In the genomic region with DNA sequence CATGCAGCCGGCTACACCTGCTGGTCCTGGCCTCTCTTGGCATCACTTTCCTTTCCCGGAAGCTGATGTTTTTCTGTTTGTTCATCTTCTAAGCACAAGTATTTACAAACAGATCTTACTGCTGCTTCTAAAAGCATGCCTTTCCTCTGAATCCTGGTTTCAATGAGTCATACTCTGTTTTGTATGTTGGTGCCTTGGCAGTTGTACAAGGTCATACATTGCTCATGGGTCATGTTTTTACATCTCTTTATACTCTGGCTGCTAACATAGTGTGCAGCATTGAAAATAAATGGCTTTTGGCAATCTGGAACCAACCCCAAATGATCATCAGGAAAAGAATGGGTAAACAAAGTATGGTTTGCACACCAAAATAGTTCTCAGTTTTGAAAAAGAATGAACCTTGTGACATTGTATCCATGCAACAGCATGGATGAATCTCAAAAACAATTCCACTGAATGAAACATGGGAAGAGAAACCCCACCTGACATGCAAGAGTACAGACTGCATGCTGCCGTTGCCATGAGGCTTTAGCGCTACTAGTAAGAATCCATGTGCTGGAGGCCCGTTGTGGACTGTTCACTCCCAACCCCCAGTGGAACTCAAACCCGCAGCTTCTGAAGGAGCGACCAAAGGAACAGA, we compare ENCODE assay signal across 12 mouse cellular contexts. TPM values are rescaled to one million over a fixed set of nuclear protein-coding genes. Genes with fewer than 3 reads are reported as not detected.
A peak's percentile ranks its signal among the peaks of the same experiment; 100 is the strongest.
DNase-seq lines count a peak whose midpoint lies in the region; ATAC-seq and TF ChIP-seq lines count a peak whose summit lies in the region.
"Had no signal": no experiment of that assay in that cellular context is flagged by ENCODE, and none has a peak within 500 bp of the region (broad histone marks: within the 10 kb centered on the region; RNA-seq: fewer than 3 reads in every experiment).

No protein-coding gene starts in this region.

- H3K9ac ChIP-seq in forebrain, embryonic 14.5 days (ENCODE audit: low read length), result no peak overlapping the region
- no peak overlapping the region for H3K9ac ChIP-seq in forebrain, embryonic 11.5 days (ENCODE audit: low read length)
- H3K9ac ChIP-seq: heart, embryonic 13.5 days had no signal

- TF ChIP-seq POLR2A in brain, embryonic 14.5 days (IDR thresholded peaks at IDR 0.05; ENCODE audit: borderline replicate concordance, extremely low read depth, insufficient read depth, insufficient read length, poor library complexity, severe bottlenecking), result no peak
- no peak for TF ChIP-seq POLR2A in small intestine, adult 2 months (IDR thresholded peaks at IDR 0.05; ENCODE audit: low read depth, low read length)

- no peaks in the 10 kb centered on the region for H3K27me3 ChIP-seq in forebrain, embryonic 14.5 days (replicated peaks; ENCODE audit: control insufficient read depth, insufficient read depth, low read length)
- no peaks in the 10 kb centered on the region for H3K27me3 ChIP-seq in forebrain, embryonic 11.5 days (ENCODE audit: control insufficient read depth, insufficient read depth, low read length)
- H3K27me3 ChIP-seq in small intestine, adult 2 months (ENCODE audit: control insufficient read depth, insufficient read depth, low read length), result no peaks in the 10 kb centered on the region
- H3K27me3 ChIP-seq: heart, embryonic 13.5 days had no signal

- intact Hi-C loops in gastrocnemius, postnatal 14 days (cut with DNase I; ENCODE audit: low total_unique reads), result no loop called here

- DNase-seq in forebrain, embryonic 14.5 days (ENCODE audit: low spot score), result peak; percentile 20
- no peak for DNase-seq in forebrain, embryonic 11.5 days (ENCODE audit: low spot score)
- DNase-seq in layer of hippocampus, adult 9-11 months, result peak; percentile 20
- no peak for DNase-seq in layer of hippocampus, postnatal 36 days
- DNase-seq in brain, embryonic 14.5 days (ENCODE audit: low read depth), result peak; percentile 31
- no peak for DNase-seq in frontal cortex, postnatal 36 days (ENCODE audit: low spot score in 2 of 2)
- no peak for DNase-seq in gastrocnemius, postnatal 14 days

- no peak for ATAC-seq in forebrain, embryonic 14.5 days
- no peak for ATAC-seq in forebrain, embryonic 11.5 days (replicated peaks; ENCODE audit: low FRiP score)

- no peak overlapping the region for H3K4me3 ChIP-seq in forebrain, embryonic 14.5 days (ENCODE audit: low read depth, low read length)
- H3K4me3 ChIP-seq in forebrain, embryonic 11.5 days (ENCODE audit: low read depth, low read length), result no peak overlapping the region
- no peak overlapping the region for H3K4me3 ChIP-seq in small intestine, adult 2 months (ENCODE audit: low read depth, low read length)
- H3K4me3 ChIP-seq: heart, embryonic 13.5 days had no signal

- peaks cover 14% of the 10 kb centered on the region for H3K4me1 ChIP-seq in forebrain, embryonic 14.5 days (ENCODE audit: control insufficient read depth, insufficient read depth, low read length)
- peaks cover 9% of the 10 kb centered on the region for H3K4me1 ChIP-seq in forebrain, embryonic 11.5 days (replicated peaks; ENCODE audit: control insufficient read depth, insufficient read depth, low read length)
- H3K4me1 ChIP-seq in small intestine, adult 2 months (ENCODE audit: control insufficient read depth, insufficient read depth, insufficient read length, low read length), result peaks cover 3% of the 10 kb centered on the region; the same call in 1 of the 2 replicates

- H3K9me3 ChIP-seq in forebrain, embryonic 14.5 days (replicated peaks; ENCODE audit: control insufficient read depth, low read length), result no peaks in the 10 kb centered on the region
- H3K9me3 ChIP-seq in forebrain, embryonic 11.5 days (ENCODE audit: control insufficient read depth, low read length), result no peaks in the 10 kb centered on the region
- H3K9me3 ChIP-seq: heart, embryonic 13.5 days had no signal

- H3K36me3 ChIP-seq in forebrain, embryonic 14.5 days (ENCODE audit: control insufficient read depth, insufficient read depth, low read length), result no peaks in the 10 kb centered on the region
- H3K36me3 ChIP-seq in forebrain, embryonic 11.5 days (ENCODE audit: control insufficient read depth, insufficient read depth, low read length), result no peaks in the 10 kb centered on the region
- no peaks in the 10 kb centered on the region for H3K36me3 ChIP-seq in small intestine, adult 2 months (ENCODE audit: control insufficient read depth, insufficient read depth, low read length)
- H3K36me3 ChIP-seq: heart, embryonic 13.5 days had no signal

- WGBS in forebrain, embryonic 14.5 days, result 93% methylated on average over 7 of the region's 7 CpGs
- 91% methylated on average over 7 of the region's 7 CpGs for WGBS in forebrain, embryonic 11.5 days
- 70% methylated on average over 7 of the region's 7 CpGs for WGBS in small intestine, adult 2 months

- no peak overlapping the region for H3K4me2 ChIP-seq in forebrain, embryonic 14.5 days (ENCODE audit: low read length)
- H3K4me2 ChIP-seq in forebrain, embryonic 11.5 days (ENCODE audit: low read depth, low read length, severe bottlenecking), result no peak overlapping the region
- H3K4me2 ChIP-seq: heart, embryonic 13.5 days; midbrain, embryonic 11.5 days had no signal

- no peak overlapping the region for H3K27ac ChIP-seq in forebrain, embryonic 14.5 days (ENCODE audit: low read depth, low read length)
- no peak overlapping the region for H3K27ac ChIP-seq in forebrain, embryonic 11.5 days (ENCODE audit: low read depth, low read length)
- peak overlapping the region; percentile 30 for H3K27ac ChIP-seq in small intestine, adult 2 months (ENCODE audit: insufficient read depth, low read depth, low read length)
- H3K27ac ChIP-seq: heart, embryonic 13.5 days had no signal

- TF ChIP-seq CTCF in brain, embryonic 14.5 days (IDR thresholded peaks at IDR 0.05; ENCODE audit: borderline replicate concordance, extremely low read depth, insufficient read depth, insufficient read length), result no peak
- TF ChIP-seq CTCF in small intestine, adult 2 months (IDR thresholded peaks at IDR 0.05; ENCODE audit: extremely low read depth, insufficient read length, insufficient replicate concordance, low read depth, low read length), result no peak

RNA-seq across cellular contexts. Expression of a gene that starts 13.5 kb away (rescaled TPM):
- polyA plus RNA-seq in forebrain, embryonic 14.5 days (2014; fragmentation: Nextera tagmentation; extraction: Ambion mirVana), result 0.27 and 0.39 TPM in 2 replicates
- 0.05 TPM in 2 replicates for polyA plus RNA-seq in forebrain, embryonic 11.5 days (2014; fragmentation: Nextera tagmentation; extraction: Ambion mirVana)
- total RNA-seq in layer of hippocampus, postnatal 36 days (2021), result 1 to 10 TPM; 1.2 to 3.6 TPM
- 0.39 and 0.44 TPM in 2 replicates for polyA plus RNA-seq in brain, embryonic 14.5 days (2012; rRNA removed)
- polyA plus RNA-seq in small intestine, adult 2 months (2012; rRNA removed), result 0.72 and 2.1 TPM in 2 replicates
- 10 to 100 TPM; 12.9 to 13.5 TPM for total RNA-seq in gastrocnemius, postnatal 14 days (2021)
- total RNA-seq: CH12.LX had no signal
- polyA plus RNA-seq: limb, embryonic 11.5 days had no signal

Comparison
In these comparisons a context has a peak if more than half of its experiments do, and no peak if none do; other contexts are left out.
1. DNase-seq: peak in forebrain, embryonic 14.5 days (single experiment), layer of hippocampus, adult 9-11 months (single experiment) and brain, embryonic 14.5 days (single experiment); none in forebrain, embryonic 11.5 days (single experiment), layer of hippocampus, postnatal 36 days (0 of 2), frontal cortex, postnatal 36 days (0 of 2) and gastrocnemius, postnatal 14 days (single experiment).